Mouse (Mus musculus): ENCODE measurements around the gene Elfn1. TPM values are rescaled to one million over a fixed set of nuclear protein-coding genes. Genes with fewer than 3 reads are reported as not detected.

The Elfn1 gene
- polyA plus RNA-seq, 1 experiment from 2014 or later = 2.6 TPM

DNA sequence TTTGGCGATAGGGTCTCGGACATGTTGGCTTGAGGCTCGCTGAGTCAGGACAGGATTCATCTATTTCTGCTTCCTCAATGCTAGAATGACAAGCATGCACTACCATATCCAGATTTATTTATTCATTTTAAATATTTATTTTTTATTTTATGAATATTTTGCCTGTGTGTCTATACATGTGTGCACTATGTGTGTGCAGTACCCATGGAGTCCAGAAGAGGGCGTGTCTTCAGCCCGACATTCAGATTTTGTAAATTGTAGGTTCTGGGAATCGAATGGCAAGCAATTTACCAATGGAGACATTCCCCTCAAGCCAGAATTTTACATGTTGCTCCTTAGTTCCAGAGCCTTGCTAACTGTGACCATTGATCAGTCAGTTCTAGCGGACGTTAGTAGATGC is 16.1 kb downstream of the Elfn1 start:
- Histone ChIP-seq H3K4me3 (no peak overlapping the region), H3K27ac (no peak overlapping the region), H3K4me1 (replicated peaks) (peaks cover 10% of the 10 kb centered on the region), H3K27me3 (ENCODE audit: insufficient read depth, poor library complexity, severe bottlenecking) (no peaks in the 10 kb centered on the region; the same call in none of the 2 replicates), H3K9me3 (peaks cover 5% of the 10 kb centered on the region), H3K36me3 (no peaks in the 10 kb centered on the region)
- no peak for DNase-seq (ENCODE audit: low spot score)
- WGBS = 91% methylated on average over 8 of the region's 8 CpGs

DNA sequence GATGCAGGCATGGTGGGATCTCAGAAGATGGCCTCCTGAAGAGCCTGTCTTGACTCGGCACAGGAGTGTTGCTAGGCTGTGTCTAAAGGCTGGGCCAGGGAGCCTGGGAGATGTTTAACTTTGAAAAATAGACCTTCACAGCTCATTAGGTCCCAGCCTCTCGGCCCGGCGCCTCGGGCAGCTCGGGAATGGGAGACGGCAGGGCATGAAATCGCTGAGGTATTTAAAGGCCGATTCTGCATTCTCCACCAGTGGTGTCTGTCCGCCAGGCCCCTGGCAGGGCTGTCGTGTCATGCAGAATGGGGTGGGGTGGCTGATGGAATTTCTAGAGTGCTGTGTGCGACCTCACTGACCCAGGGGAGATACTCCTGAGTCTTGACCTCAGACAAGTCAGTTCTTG is 22.4 kb downstream of the Elfn1 start:
- 27% methylated on average over 12 of the region's 12 CpGs for WGBS
- H3K27ac ChIP-seq = no peak overlapping the region
- no peaks in the 10 kb centered on the region for H3K9me3 ChIP-seq
- peaks cover 5% of the 10 kb centered on the region; the same call in 1 of the 2 replicates for H3K27me3 ChIP-seq (ENCODE audit: insufficient read depth, poor library complexity, severe bottlenecking)
- peaks cover 48% of the 10 kb centered on the region for H3K4me1 ChIP-seq (replicated peaks)
- peak; percentile 47 for DNase-seq (ENCODE audit: low spot score)
- no peaks in the 10 kb centered on the region for H3K36me3 ChIP-seq
- no peak overlapping the region for H3K4me3 ChIP-seq

DNA sequence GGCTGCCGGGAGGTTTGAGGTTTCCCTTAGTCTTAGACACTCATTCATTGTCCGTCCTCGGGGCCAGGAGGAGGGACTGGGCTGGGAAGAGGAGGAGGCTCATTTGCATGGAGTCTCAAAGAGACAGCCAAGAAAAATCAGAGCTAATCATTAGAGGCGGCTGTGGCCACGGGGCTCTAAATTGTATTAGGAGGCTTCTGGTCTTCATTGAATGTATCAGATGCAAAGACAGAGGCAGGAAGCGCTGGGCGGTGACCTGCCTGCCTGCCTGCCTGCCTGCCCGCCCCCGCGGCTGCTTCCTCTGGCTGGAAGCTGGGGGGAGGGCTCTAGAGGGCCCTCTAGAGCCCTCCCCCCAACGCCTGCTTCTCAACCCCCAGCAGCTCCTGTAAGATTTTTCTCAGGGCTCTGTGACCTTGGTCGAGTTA is 23.2 kb downstream of the Elfn1 start:
- peak; percentile 64 for DNase-seq (ENCODE audit: low spot score)
- Histone ChIP-seq H3K27me3 (ENCODE audit: insufficient read depth, poor library complexity, severe bottlenecking) (peaks cover 5% of the 10 kb centered on the region; the same call in 1 of the 2 replicates), H3K9me3 (no peaks in the 10 kb centered on the region), H3K27ac (peak overlapping the region; percentile 78), H3K36me3 (no peaks in the 10 kb centered on the region), H3K4me3 (peak overlapping the region; percentile 32), H3K4me1 (replicated peaks) (peaks cover 48% of the 10 kb centered on the region)
- WGBS = under 1% methylated on average over 12 of the region's 12 CpGs

DNA sequence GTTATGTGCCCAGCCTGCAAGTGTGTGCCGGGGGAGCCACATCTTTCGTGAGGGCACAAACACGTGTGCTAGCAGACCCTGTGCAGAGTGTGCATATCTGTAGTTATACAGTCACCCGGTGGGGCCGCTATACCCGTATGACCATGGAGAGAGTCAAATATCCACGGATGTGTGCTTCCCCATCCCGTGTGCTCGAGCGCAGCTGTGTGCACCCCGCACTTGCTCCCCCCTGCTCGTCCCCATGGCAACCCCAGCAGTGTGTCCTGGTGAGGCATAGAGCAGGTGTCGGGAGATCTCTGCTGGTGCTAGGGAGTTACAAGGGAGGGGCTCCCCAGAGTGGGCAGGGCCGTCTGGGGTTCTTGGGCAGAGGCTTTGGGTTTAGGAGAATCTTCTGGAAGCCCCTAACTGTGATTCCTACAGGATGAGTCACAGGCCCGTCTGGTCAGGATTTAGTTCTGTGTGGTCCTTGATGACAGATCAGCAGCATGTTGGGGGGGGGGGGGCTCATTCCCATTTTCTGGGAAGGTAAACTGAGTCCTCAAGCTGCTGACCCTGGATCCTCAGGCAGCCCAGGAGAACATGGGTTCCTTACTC is 24.3 kb downstream of the Elfn1 start:
- peak; percentile 32 for DNase-seq (ENCODE audit: low spot score)
- Histone ChIP-seq H3K36me3 (no peaks in the 10 kb centered on the region), H3K27me3 (ENCODE audit: insufficient read depth, poor library complexity, severe bottlenecking) (peaks cover 5% of the 10 kb centered on the region; the same call in 1 of the 2 replicates), H3K27ac (peak overlapping the region; percentile 78), H3K4me3 (peak overlapping the region; percentile 7; the same call in 1 of the 2 replicates), H3K4me1 (replicated peaks) (peaks cover 43% of the 10 kb centered on the region), H3K9me3 (no peaks in the 10 kb centered on the region)
- WGBS = 42% methylated on average over 15 of the region's 15 CpGs

DNA sequence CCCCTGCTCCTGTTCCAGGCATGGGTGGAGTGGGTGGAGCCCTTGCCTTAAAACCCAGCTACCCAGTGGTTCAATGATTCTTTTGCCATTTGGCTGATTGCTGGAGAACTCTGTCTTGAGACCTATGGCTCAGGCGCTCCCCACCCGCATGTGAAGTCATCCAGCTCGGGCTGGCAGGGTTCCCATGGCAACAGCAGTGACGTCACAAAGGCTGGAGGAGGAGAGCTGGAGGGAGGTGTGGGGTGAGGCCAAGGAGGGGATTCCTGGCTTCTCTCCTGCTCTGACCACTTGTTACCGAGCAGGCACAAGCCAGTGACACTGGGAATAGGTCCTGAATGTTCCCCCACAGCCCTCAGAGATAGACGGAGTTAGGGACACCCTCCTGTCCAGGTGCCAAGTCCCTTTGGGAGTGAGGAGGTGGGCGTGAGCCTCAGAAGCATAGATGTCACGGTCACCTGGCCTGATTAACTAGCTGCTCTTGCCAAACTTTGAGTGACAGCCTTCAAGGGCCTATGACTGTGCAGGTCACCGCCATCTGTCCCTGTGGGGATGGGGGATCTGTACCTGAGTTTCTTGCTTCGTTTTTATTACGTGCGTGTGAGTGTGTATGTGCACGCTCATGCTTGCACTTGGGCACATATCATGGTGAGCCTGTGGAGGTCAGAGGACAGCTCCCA is 25.0 kb downstream of the Elfn1 start:
- H3K27ac ChIP-seq = peak overlapping the region; percentile 78
- no peaks in the 10 kb centered on the region for H3K9me3 ChIP-seq
- no peaks in the 10 kb centered on the region for H3K36me3 ChIP-seq
- peak overlapping the region; percentile 7; the same call in 1 of the 2 replicates for H3K4me3 ChIP-seq
- H3K27me3 ChIP-seq (ENCODE audit: insufficient read depth, poor library complexity, severe bottlenecking) = peaks cover 5% of the 10 kb centered on the region; the same call in 1 of the 2 replicates
- H3K4me1 ChIP-seq (replicated peaks) = peaks cover 40% of the 10 kb centered on the region
- peak; percentile 91 for DNase-seq (ENCODE audit: low spot score)
- 37% methylated on average over 13 of the region's 13 CpGs for WGBS

DNA sequence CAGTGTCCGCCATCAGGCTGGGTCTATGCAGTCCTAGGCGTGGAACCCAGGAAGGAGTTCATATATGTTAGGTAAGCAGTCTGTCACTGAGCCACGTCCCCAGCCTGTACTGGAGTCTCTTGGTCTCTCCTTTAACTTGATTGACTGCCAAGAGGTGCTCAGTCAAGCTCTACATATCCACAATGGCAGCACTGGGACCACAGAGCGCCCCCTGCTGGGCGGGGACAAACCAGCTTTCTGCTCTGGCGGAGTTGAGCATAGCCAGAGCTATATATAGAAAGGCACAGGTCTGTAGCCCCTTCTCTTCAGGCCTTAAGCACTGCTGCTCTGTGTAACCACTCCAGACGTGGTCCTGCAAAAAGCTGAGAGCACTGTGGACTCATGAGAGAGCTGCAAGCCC is 25.7 kb downstream of the Elfn1 start:
- Histone ChIP-seq H3K36me3 (no peaks in the 10 kb centered on the region), H3K4me3 (no peak overlapping the region), H3K9me3 (no peaks in the 10 kb centered on the region), H3K4me1 (replicated peaks) (peaks cover 38% of the 10 kb centered on the region), H3K27me3 (ENCODE audit: insufficient read depth, poor library complexity, severe bottlenecking) (peaks cover 5% of the 10 kb centered on the region; the same call in 1 of the 2 replicates), H3K27ac (no peak overlapping the region)
- 47% methylated on average over 7 of the region's 7 CpGs for WGBS
- DNase-seq (ENCODE audit: low spot score) = peak; percentile 56

DNA sequence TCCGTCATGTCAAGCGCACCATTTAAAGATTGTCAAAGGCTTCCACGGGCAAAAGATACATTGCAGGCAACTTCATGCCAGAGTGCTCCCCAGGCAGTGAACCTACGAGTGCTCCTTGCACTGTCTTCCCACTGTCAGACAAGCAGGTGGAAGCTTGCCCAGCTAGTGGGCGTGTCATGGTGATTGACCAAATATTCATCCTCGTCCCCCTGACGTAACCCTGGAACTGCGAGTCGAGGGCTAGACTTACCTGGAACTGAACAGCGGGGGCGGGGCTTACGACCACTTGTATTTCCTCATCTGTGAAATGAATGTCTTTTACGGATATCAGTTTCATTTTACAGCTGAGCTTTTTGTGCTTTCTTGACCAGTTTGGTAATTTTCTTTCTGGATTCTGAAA is 28.7 kb downstream of the Elfn1 start:
- Histone ChIP-seq H3K36me3 (no peaks in the 10 kb centered on the region), H3K27me3 (ENCODE audit: insufficient read depth, poor library complexity, severe bottlenecking) (peaks cover 2% of the 10 kb centered on the region; the same call in 1 of the 2 replicates), H3K27ac (no peak overlapping the region), H3K4me3 (no peak overlapping the region), H3K9me3 (no peaks in the 10 kb centered on the region), H3K4me1 (replicated peaks) (peaks cover 18% of the 10 kb centered on the region)
- 91% methylated on average over 13 of the region's 13 CpGs for WGBS
- DNase-seq (ENCODE audit: low spot score) = no peak

DNA sequence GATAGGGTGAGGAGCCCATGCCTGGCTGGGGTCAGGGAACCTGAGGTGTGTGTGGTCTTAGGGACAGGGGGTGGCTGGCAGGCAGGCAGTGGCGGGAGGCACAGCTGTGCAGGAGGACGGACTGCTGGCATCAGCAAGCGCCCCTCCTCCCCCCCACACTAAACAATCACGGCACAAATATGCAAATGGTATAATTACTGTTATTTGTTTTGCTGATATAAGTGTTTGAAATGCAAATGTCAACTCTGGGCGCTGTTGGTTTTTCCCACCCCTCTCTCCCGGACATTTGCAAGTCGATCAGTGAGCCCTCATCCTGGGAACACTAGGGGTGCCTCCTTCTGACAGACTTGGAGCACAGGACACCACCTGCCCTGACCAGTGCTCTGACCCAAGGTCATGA is 37.0 kb downstream of the Elfn1 start:
- DNase-seq (ENCODE audit: low spot score) = no peak
- H3K27ac ChIP-seq = 0 out of 2 replicates have a peak overlapping the region, but pooled peaks have one; percentile 1
- H3K4me1 ChIP-seq (replicated peaks) = peaks cover 38% of the 10 kb centered on the region
- no peak overlapping the region for H3K4me3 ChIP-seq
- H3K36me3 ChIP-seq = no peaks in the 10 kb centered on the region
- H3K9me3 ChIP-seq = no peaks in the 10 kb centered on the region
- no peaks in the 10 kb centered on the region for H3K27me3 ChIP-seq (ENCODE audit: insufficient read depth, poor library complexity, severe bottlenecking)
- WGBS = 35% methylated on average over 7 of the region's 7 CpGs

DNA sequence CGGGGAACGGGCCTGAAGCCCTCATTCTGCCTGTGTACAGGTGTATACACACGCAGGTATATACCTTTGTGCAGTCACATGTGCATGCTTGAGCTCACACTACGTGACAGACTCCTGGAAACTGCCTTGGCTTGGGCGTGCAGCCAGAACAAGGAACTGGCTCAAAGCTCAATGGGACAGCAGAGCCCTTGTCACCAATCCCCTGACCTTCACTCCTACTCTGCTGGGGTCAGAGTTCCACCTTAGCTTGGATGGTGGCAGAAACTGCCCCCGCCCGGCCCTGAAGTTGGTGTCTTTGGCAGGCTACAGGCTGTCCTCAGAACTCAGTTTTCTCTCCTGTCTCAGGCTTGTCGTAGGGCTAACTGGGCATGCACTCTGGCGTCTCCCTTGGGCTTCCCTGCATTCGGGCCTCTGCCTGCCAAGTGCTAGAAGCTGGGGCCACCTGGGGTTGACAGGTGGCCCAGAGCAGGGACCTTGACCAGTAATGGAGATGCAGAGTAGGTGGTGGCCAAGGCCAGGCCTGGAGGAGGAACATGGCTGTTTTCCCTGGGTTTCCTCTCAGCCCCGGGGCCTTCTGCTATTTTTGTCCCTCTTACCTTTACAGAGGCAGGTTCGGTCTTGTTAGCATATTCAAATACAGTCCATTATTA is 38.1 kb downstream of the Elfn1 start:
- 79% methylated on average over 12 of the region's 12 CpGs for WGBS
- Histone ChIP-seq H3K4me3 (no peak overlapping the region), H3K27me3 (ENCODE audit: insufficient read depth, poor library complexity, severe bottlenecking) (no peaks in the 10 kb centered on the region), H3K9me3 (no peaks in the 10 kb centered on the region), H3K4me1 (replicated peaks) (peaks cover 47% of the 10 kb centered on the region), H3K27ac (no peak overlapping the region), H3K36me3 (no peaks in the 10 kb centered on the region)
- DNase-seq (ENCODE audit: low spot score) = no peak

DNA sequence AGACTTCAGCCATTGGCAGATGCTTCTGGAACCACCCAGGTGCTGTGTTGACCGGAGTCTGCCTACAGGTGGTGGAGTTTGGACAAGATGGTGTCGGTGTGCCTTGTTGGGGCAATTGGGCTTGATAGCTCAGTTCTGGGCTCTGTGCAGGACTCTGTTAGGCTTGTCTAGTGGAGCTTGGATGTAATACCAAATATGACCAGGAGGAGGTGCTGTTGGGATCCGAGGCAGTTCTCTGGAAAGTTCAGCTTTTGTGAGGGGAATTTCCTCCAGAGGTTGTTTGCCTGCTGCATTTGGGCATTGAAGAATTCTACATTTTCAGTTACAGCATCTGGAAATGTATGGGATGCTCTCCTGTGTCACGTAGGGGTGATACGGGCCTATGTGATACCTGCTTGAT is 39.7 kb downstream of the Elfn1 start:
- Histone ChIP-seq H3K9me3 (no peaks in the 10 kb centered on the region), H3K27ac (no peak overlapping the region), H3K4me3 (no peak overlapping the region), H3K36me3 (no peaks in the 10 kb centered on the region), H3K27me3 (ENCODE audit: insufficient read depth, poor library complexity, severe bottlenecking) (no peaks in the 10 kb centered on the region), H3K4me1 (replicated peaks) (peaks cover 47% of the 10 kb centered on the region)
- 97% methylated on average over 5 of the region's 5 CpGs for WGBS
- no peak for DNase-seq (ENCODE audit: low spot score)

DNA sequence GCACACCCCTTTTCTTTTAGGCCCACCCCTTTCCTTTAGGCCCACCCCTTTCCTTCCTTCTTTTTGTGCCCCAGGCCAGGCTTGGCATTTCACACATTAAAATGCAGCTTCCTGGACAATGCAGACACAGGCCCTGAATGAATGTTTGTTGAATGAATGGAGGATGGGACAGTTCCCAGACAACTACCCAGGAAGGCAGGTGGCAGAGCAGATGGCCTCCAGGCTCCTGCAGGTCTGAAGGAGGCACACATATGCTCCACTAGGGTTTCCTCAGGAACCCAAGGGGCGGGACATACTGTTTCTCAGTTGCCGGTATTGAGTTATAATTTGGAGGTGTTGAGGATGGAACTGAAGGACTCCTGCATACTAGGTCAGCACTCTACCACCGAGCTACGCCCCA is 40.8 kb downstream of the Elfn1 start:
- Histone ChIP-seq H3K4me1 (replicated peaks) (peaks cover 47% of the 10 kb centered on the region), H3K4me3 (no peak overlapping the region), H3K36me3 (no peaks in the 10 kb centered on the region), H3K27me3 (ENCODE audit: insufficient read depth, poor library complexity, severe bottlenecking) (no peaks in the 10 kb centered on the region), H3K27ac (peak overlapping the region; percentile 50; the same call in 1 of the 2 replicates), H3K9me3 (no peaks in the 10 kb centered on the region)
- WGBS = 78% methylated on average over 4 of the region's 4 CpGs
- DNase-seq (ENCODE audit: low spot score) = no peak

DNA sequence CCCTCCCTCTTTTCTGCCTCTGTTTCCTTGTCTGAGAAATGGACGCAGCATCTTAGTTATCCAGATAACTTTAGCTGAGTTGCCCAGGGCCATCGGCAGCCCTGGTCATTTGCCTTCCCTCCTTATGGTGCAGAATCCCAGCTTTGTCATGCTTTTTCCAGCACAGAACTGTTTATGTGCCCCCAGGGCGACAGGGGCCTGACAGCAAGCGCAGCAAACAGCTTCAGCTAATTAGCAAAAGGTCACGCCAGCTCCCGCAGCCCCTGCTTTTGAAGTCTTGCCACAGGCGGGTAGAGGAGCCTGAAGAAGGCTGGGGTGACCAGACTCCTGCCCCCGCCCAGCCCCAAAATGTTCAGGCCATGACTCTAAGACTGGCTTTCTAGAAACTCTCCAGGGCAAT is 41.6 kb downstream of the Elfn1 start:
- Histone ChIP-seq H3K4me1 (replicated peaks) (peaks cover 40% of the 10 kb centered on the region), H3K4me3 (no peak overlapping the region), H3K27ac (peak overlapping the region; percentile 71), H3K27me3 (ENCODE audit: insufficient read depth, poor library complexity, severe bottlenecking) (no peaks in the 10 kb centered on the region), H3K36me3 (no peaks in the 10 kb centered on the region), H3K9me3 (no peaks in the 10 kb centered on the region)
- DNase-seq (ENCODE audit: low spot score) = peak; percentile 50
- 45% methylated on average over 8 of the region's 8 CpGs for WGBS

All from hindbrain, embryonic 10.5 days (tissue).